Mouse (Mus musculus): ENCODE measurements at regions not wholly inside any gene's neighbourhood (a gene's known extent, or its start where the extent isn't known, plus 50 kb on each side); places are given as distances from the start of the nearest gene placed in this dataset.
"Not testable (repeated sequence)": the region's sequence is repeated elsewhere in the genome, so short reads cannot be mapped to it uniquely, and the experiment has no call there.

DNA sequence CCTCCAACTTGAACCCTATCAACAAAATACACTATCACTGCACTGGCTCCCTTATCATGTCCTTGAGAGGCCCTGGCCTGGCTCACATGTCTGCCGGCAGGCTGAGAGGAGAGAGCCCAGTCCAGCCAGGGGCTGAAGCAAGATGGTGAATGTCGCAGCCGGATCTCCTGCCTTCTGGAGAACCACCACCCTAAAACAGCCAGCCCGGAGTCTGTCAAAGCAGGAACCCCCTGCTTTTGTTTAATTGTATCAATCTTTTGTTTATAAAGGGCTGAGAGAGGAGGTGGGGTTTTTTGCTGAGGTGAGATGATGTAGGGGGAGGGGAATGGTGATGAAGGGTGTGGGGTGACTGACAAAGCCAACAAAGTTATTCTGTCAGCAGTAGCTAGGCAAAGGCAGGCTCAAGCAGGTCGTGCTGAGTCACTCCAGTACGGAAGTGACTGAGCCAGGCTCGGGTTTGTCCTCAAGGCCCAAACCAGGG is 269.2 kb downstream of the Gxylt1 start:
- no peaks in the 10 kb centered on the region for H3K27me3 ChIP-seq
- H3K36me3 ChIP-seq (ENCODE audit: poor library complexity, severe bottlenecking) = no peaks in the 10 kb centered on the region
- ATAC-seq = no peak
- peaks cover 24% of the 10 kb centered on the region for H3K4me1 ChIP-seq
- H3K9me3 ChIP-seq (replicated peaks) = no peaks in the 10 kb centered on the region
- WGBS = 52% methylated on average over 7 of the region's 7 CpGs
- H3K9ac ChIP-seq = no peak overlapping the region
- H3K27ac ChIP-seq = no peak overlapping the region
- H3K4me3 ChIP-seq = no peak overlapping the region
- no peak overlapping the region for H3K4me2 ChIP-seq

DNA sequence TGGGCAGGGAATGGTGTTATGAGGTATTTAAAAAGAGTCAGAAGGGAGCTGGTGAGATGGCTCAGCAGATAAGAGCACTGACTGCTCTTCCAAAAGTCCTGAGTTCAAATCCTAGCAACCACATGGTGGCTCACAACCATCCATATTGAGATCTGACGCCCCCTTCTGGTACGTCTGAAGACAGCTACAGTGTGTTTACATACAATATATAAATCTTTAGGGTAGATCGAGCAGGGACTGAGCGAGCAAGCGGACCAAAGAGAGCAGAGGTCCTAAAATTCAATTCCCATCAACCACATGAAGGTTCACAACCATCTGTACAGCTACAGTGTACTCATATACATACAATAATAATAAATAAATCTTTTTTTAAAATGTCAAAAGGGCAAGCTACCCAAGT is 269.8 kb downstream of the Gxylt1 start:
- 91% methylated on average over 5 of the region's 5 CpGs for WGBS
- not testable (repeated sequence) for H3K36me3 ChIP-seq (ENCODE audit: poor library complexity, severe bottlenecking); H3K27ac ChIP-seq; ATAC-seq; H3K9me3 ChIP-seq (replicated peaks); H3K9ac ChIP-seq; H3K4me2 ChIP-seq; H3K27me3 ChIP-seq; H3K4me3 ChIP-seq
- H3K4me1 ChIP-seq = peaks cover 18% of the 10 kb centered on the region

DNA sequence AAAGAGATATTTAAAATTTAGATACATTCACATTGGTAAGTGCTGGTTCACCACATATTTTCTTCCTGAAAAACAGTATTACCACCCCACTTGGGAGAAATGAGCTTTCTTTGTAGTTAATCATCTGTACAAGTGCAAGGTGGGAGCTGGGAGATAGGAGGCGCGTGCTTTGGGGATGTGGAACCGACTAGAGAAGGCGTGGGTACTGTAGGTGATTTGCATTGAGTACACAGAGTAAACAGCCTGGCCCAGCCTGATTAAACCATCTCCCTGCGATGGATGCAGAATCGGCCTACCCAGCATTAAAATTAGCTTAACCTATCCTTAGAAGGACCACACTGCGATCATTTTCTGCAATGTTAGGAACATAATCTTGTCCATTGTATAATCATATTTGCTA is 270.4 kb downstream of the Gxylt1 start:
- H3K27me3 ChIP-seq = no peaks in the 10 kb centered on the region
- H3K9me3 ChIP-seq (replicated peaks) = no peaks in the 10 kb centered on the region
- H3K9ac ChIP-seq = no peak overlapping the region
- no peak overlapping the region for H3K27ac ChIP-seq
- no peak for ATAC-seq
- H3K4me3 ChIP-seq = no peak overlapping the region
- H3K4me2 ChIP-seq = no peak overlapping the region
- no peaks in the 10 kb centered on the region for H3K36me3 ChIP-seq (ENCODE audit: poor library complexity, severe bottlenecking)
- peaks cover 21% of the 10 kb centered on the region for H3K4me1 ChIP-seq
- 92% methylated on average over 7 of the region's 7 CpGs for WGBS

GRCm38 (mm10) chr15:93003233-93003632 is 271.7 kb downstream of the Gxylt1 start:
- no peak overlapping the region for H3K27ac ChIP-seq
- H3K4me3 ChIP-seq = no peak overlapping the region
- H3K27me3 ChIP-seq = no peaks in the 10 kb centered on the region
- no peaks in the 10 kb centered on the region for H3K36me3 ChIP-seq (ENCODE audit: poor library complexity, severe bottlenecking)
- H3K9ac ChIP-seq = no peak overlapping the region
- no peak overlapping the region for H3K4me2 ChIP-seq
- WGBS = 89% methylated on average over 3 of the region's 3 CpGs
- ATAC-seq = no peak
- H3K4me1 ChIP-seq = peaks cover 23% of the 10 kb centered on the region
- H3K9me3 ChIP-seq (replicated peaks) = no peaks in the 10 kb centered on the region

GRCm38 (mm10) chr15:93002002-93002904 is 272.7 kb downstream of the Gxylt1 start:
- Histone ChIP-seq H3K36me3 (ENCODE audit: poor library complexity, severe bottlenecking) (no peaks in the 10 kb centered on the region), H3K9ac (peak overlapping the region; percentile 30; the same call in 1 of the 2 replicates), H3K4me1 (peaks cover 23% of the 10 kb centered on the region), H3K4me3 (peak overlapping the region; percentile 21), H3K27ac (no peak overlapping the region), H3K27me3 (no peaks in the 10 kb centered on the region), H3K4me2 (peak overlapping the region; percentile 54), H3K9me3 (replicated peaks) (no peaks in the 10 kb centered on the region)
- WGBS = 29% methylated on average over 25 of the region's 25 CpGs
- ATAC-seq = peak; percentile 72

DNA sequence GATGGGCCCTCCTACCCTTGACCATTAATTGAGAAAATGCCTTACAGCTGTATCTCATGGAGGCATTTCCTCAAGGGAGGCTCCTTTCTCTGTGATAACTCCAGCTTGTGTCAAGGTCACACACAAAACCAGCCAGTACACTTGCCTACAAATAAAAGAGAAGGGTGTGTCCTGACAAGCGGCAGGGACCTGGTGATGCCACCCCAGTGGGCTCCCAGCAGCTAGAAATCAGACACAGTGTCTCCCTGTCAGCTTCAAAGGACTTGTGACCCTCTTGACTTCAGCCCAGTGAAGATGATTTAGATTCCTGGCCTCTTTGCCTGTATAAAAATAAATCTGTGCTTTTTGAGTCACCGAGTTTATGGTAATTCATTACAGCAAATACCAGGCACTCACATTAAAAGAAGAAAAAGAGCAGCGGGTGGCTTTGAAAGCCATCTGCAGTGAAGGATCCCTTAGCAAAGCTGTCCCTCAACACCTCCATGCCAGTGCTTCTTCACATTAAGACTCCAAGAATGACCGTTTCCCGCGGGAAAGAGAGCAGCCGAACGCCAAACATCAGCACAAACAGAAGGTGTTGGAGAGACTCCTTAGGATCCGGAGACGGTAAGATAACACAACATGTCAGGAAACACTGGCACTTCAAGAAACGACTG is 273.5 kb downstream of the Gxylt1 start:
- ATAC-seq = 0 out of 2 replicates have a peak, but pooled peaks have one; percentile 9
- no peaks in the 10 kb centered on the region for H3K27me3 ChIP-seq
- peak overlapping the region; percentile 21; the same call in 1 of the 2 replicates for H3K4me3 ChIP-seq
- 5% methylated on average over 11 of the region's 11 CpGs for WGBS
- H3K27ac ChIP-seq = 0 out of 2 replicates have a peak overlapping the region, but pooled peaks have one; percentile 2
- no peaks in the 10 kb centered on the region for H3K36me3 ChIP-seq (ENCODE audit: poor library complexity, severe bottlenecking)
- peak overlapping the region; percentile 54 for H3K4me2 ChIP-seq
- H3K9me3 ChIP-seq (replicated peaks) = no peaks in the 10 kb centered on the region
- H3K9ac ChIP-seq = peak overlapping the region; percentile 30; the same call in 1 of the 2 replicates
- H3K4me1 ChIP-seq = peaks cover 23% of the 10 kb centered on the region

DNA sequence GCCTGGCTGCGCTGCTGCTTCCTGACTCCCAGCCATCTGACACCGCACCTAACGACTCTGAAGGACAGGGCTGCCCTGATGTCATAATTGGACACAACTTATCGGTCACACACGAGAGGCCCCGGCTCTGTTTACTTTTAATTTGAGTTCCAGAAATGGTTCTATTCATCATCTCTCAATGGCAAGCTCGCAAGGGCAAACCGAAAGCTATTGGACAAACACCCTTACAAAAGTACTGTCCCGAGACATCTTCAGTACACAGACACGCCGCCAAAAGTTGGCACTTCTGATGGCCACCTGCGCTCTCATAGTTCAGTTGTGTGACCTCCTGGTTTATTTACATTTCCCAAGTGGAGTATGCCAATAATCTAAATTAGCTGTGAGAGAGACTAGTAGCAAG is 274.9 kb downstream of the Gxylt1 start:
- Histone ChIP-seq H3K27ac (no peak overlapping the region), H3K27me3 (no peaks in the 10 kb centered on the region), H3K9me3 (replicated peaks) (no peaks in the 10 kb centered on the region), H3K4me2 (no peak overlapping the region), H3K36me3 (ENCODE audit: poor library complexity, severe bottlenecking) (no peaks in the 10 kb centered on the region), H3K4me1 (peaks cover 23% of the 10 kb centered on the region), H3K4me3 (no peak overlapping the region), H3K9ac (no peak overlapping the region)
- 54% methylated on average over 12 of the region's 12 CpGs for WGBS
- no peak for ATAC-seq

DNA sequence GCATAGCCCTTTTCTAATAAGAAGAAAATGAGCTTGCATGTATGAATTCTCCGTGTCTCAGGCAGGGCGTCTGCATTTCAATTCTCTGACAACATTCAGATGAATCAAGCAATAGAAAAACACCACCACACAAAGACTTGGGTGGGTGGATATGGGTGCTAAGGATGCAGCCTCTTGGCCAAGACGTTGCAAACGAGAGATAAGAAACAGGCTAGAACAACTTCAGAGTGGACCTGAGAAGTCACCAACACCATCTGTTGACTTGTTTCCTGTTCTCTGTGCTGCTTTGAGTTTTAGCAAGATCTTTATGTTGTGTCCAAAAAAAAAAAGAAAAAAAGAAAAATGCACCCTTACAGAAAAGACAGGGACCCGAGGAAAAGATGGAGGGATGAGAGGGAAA is 277.0 kb downstream of the Gxylt1 start:
- H3K27me3 ChIP-seq = no peaks in the 10 kb centered on the region
- no peaks in the 10 kb centered on the region for H3K9me3 ChIP-seq (replicated peaks)
- peaks cover 27% of the 10 kb centered on the region for H3K4me1 ChIP-seq
- ATAC-seq = no peak
- no peaks in the 10 kb centered on the region for H3K36me3 ChIP-seq (ENCODE audit: poor library complexity, severe bottlenecking)
- WGBS = 80% methylated on average over 5 of the region's 5 CpGs
- H3K4me2 ChIP-seq = no peak overlapping the region
- no peak overlapping the region for H3K9ac ChIP-seq
- no peak overlapping the region for H3K4me3 ChIP-seq
- no peak overlapping the region for H3K27ac ChIP-seq

- H3K27me3 ChIP-seq = no peaks in the 10 kb centered on the region
- no peaks in the 10 kb centered on the region for H3K36me3 ChIP-seq (ENCODE audit: poor library complexity, severe bottlenecking)
- no peak overlapping the region for H3K4me3 ChIP-seq
- peak overlapping the region; percentile 0; the same call in 1 of the 2 replicates for H3K4me2 ChIP-seq
- H3K9ac ChIP-seq = no peak overlapping the region
- H3K27ac ChIP-seq = peak overlapping the region; percentile 8; the same call in 1 of the 2 replicates
- H3K9me3 ChIP-seq (replicated peaks) = no peaks in the 10 kb centered on the region
- peaks cover 5% of the 10 kb centered on the region; the same call in 1 of the 2 replicates for H3K4me1 ChIP-seq
- WGBS = 47% methylated on average over 11 of the region's 11 CpGs
- peak; percentile 75; the same call in 1 of the 2 replicates for ATAC-seq
Measured at GRCm38 (mm10) chr15:92994191-92994671, 280.7 kb downstream of the Gxylt1 start.

- 69% methylated on average over 6 of the region's 6 CpGs for WGBS
- Histone ChIP-seq H3K27ac (0 out of 2 replicates have a peak overlapping the region, but pooled peaks have one; percentile 8), H3K36me3 (ENCODE audit: poor library complexity, severe bottlenecking) (no peaks in the 10 kb centered on the region), H3K4me3 (no peak overlapping the region), H3K4me1 (peaks cover 5% of the 10 kb centered on the region; the same call in 1 of the 2 replicates), H3K9ac (no peak overlapping the region), H3K4me2 (no peak overlapping the region), H3K9me3 (replicated peaks) (no peaks in the 10 kb centered on the region), H3K27me3 (no peaks in the 10 kb centered on the region)
- ATAC-seq = peak; percentile 38; the same call in 1 of the 2 replicates
Measured at GRCm38 (mm10) chr15:92993538-92994190, 281.3 kb downstream of the Gxylt1 start.

DNA sequence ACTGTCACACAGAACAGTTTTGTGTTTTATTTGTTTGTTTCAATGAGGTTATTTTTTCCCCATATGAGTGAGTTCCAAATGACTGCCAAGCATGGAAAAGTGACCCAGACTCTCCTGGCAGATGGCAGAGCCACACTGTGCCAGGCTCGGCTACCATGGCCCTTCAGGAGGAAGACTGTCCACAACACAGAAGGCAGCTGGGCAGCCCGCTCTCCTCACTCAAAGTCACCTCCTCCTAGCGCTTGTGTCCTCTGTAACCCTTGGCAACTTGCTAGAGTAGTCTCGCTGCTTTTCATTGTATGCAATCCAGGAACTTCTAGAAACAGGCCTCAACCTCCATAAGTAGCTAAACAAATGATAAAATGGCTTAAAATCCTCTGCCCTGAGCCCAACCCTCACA is 299.2 kb downstream of the Gxylt1 start:
- H3K4me2 ChIP-seq = no peak overlapping the region
- H3K4me3 ChIP-seq = no peak overlapping the region
- no peaks in the 10 kb centered on the region for H3K4me1 ChIP-seq
- no peaks in the 10 kb centered on the region for H3K9me3 ChIP-seq (replicated peaks)
- 87% methylated on average over 4 of the region's 4 CpGs for WGBS
- no peaks in the 10 kb centered on the region for H3K27me3 ChIP-seq
- ATAC-seq = no peak
- no peak overlapping the region for H3K9ac ChIP-seq
- no peak overlapping the region for H3K27ac ChIP-seq
- H3K36me3 ChIP-seq (ENCODE audit: poor library complexity, severe bottlenecking) = no peaks in the 10 kb centered on the region

Measured in forebrain, embryonic 13.5 days (tissue).